Mouse (Mus musculus) CH12.LX (cell line): ENCODE measurements at regions not wholly inside any gene's neighbourhood (a gene's known extent, or its start where the extent isn't known, plus 50 kb on each side); places are given as distances from the start of the nearest gene placed in this dataset.
A peak's percentile ranks its signal among the peaks of the same experiment; 100 is the strongest.

Experiments used
- CTCF ChIP-seq, 2 experiments: IDR thresholded peaks in 1 of 2; conservative IDR thresholded peaks in 1 of 2; 2 replicates each; pipeline ENCODE4 v1.5.1; 2011 to 2012; ENCODE audit warnings: low read depth in 2 of 2, low read length in 2 of 2, improper control_type of control experiment in 1 of 2, inconsistent platforms in 1 of 2, mild to moderate bottlenecking in 1 of 2, moderate library complexity in 1 of 2
- ELF1 ChIP-seq: IDR thresholded peaks from 2 replicates; pipeline ENCODE4 v1.6.1; 2014; ENCODE audit warnings: low read depth, mild to moderate bottlenecking, inconsistent platforms, low read length, improper control_type of control experiment
- EP300 ChIP-seq: IDR thresholded peaks from 2 replicates; pipeline ENCODE4 v1.6.1; 2011; ENCODE audit warnings: low read length, improper control_type of control experiment
- KAT2A ChIP-seq: IDR thresholded peaks from 2 replicates; pipeline ENCODE4 v1.6.1; 2012; ENCODE audit warnings: low read length, improper control_type of control experiment, inconsistent platforms; ENCODE audit not compliant: insufficient replicate concordance
- MAX ChIP-seq: IDR thresholded peaks from 2 replicates; pipeline ENCODE4 v1.6.1; 2011; ENCODE audit warnings: low read length, improper control_type of control experiment
- NELFE ChIP-seq: IDR thresholded peaks from 2 replicates; pipeline ENCODE4 v1.6.1; 2011; ENCODE audit warnings: low read depth, low read length, improper control_type of control experiment
- POLR2A ChIP-seq: IDR thresholded peaks from 2 replicates; pipeline ENCODE4 v1.6.1; 2011; ENCODE audit warnings: low read depth, mild to moderate bottlenecking, improper control_type of control experiment, low read length
- SIN3A ChIP-seq: IDR thresholded peaks from 2 replicates; pipeline ENCODE4 v1.6.1; 2012; ENCODE audit warnings: low read length, improper control_type of control experiment, inconsistent platforms
- USF1 ChIP-seq: IDR thresholded peaks from 2 replicates; pipeline ENCODE4 v1.6.1; 2014; ENCODE audit warnings: low read depth, mild to moderate bottlenecking, inconsistent platforms, low read length, improper control_type of control experiment
- USF2 ChIP-seq: conservative IDR thresholded peaks from 2 replicates; pipeline ENCODE4 v1.6.1; 2011; ENCODE audit warnings: low read depth, low read length, improper control_type of control experiment
- ZNF384 ChIP-seq: IDR thresholded peaks from 2 replicates; pipeline ENCODE4 v1.6.1; 2012; ENCODE audit warnings: low read depth, low read length, improper control_type of control experiment, inconsistent platforms

- no peak for TF ChIP-seq CTCF (conservative IDR thresholded peaks at IDR 0.05 in 1 of 2, IDR thresholded peaks at IDR 0.05 in 1 of 2; ENCODE audit: low read depth in 2 of 2, low read length in 2 of 2)
- TF ChIP-seq USF1 = no peak
- TF ChIP-seq NELFE = no peak
- TF ChIP-seq ELF1 = no peak
- no peak for TF ChIP-seq POLR2A
- TF ChIP-seq MAX = no peak
- no peak for TF ChIP-seq EP300
- peak; percentile 3; the same call in 1 of the 2 replicates for TF ChIP-seq SIN3A
- no peak for TF ChIP-seq USF2
- TF ChIP-seq ZNF384 = no peak
- TF ChIP-seq KAT2A = no peak
Observed at GRCm38 (mm10) chr1:43360741-43361140, 83.6 kb upstream of the Nck2 start.
